Mouse (Mus musculus): Measurements from ENCODE around the gene Ascc1.
"Not testable (repeated sequence)": the region's sequence is repeated elsewhere in the genome, so short reads cannot be mapped to it uniquely, and the experiment has no call there.

DNA sequence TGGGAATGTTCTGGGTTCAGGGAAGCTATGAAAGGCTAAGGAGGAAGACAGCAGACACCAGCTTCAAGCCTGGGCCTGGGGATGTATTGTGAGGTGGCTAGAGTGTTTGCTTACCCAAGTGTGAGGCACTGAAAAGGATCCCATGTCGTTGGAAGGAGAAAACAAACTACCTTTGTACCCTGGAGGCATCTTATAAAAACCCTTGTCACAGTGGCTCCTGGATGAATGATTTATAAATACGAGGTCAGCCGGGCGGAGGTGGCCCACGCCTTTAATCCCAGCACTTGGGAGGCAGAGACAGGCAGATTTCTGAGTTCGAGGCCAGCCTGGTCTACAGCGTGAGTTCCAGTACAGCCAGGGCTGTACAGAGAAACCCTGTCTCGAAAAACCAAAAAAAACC is 942 bp upstream of the Ascc1 start:
- not testable (repeated sequence) for TF ChIP-seq POLR2A (IDR thresholded peaks at IDR 0.05; ENCODE audit: low read depth, low read length); CTCF (IDR thresholded peaks at IDR 0.05; ENCODE audit: extremely low read depth, insufficient read length, insufficient replicate concordance, low read depth, low read length)
